Mouse (Mus musculus): Measurements from ENCODE around the gene Mpzl3. TPM values are rescaled to one million over a fixed set of nuclear protein-coding genes. Genes with fewer than 3 reads are reported as not detected.
"Not testable (repeated sequence)": the region's sequence is repeated elsewhere in the genome, so short reads cannot be mapped to it uniquely, and the experiment has no call there.

Gene Mpzl3
- polyA plus RNA-seq, 1 experiment from 2014 or later, result 0.29 TPM

GRCm38 (mm10) chr9:45034526-45034925 lies 20.5 kb upstream of the Mpzl3 start:
- Histone ChIP-seq H3K4me3 (ENCODE audit: inconsistent target) (no peak overlapping the region), H3K27ac (no peak overlapping the region), H3K79me2 (ENCODE audit: inconsistent target) (no peaks in the 10 kb centered on the region), H3K36me3 (ENCODE audit: inconsistent target) (no peaks in the 10 kb centered on the region)
- 91% methylated on average over 3 of the region's 3 CpGs for WGBS (ENCODE audit: missing documents)

GRCm38 (mm10) chr9:45037803-45038202 lies 17.2 kb upstream of the Mpzl3 start:
- H3K36me3 ChIP-seq (ENCODE audit: inconsistent target); H3K27ac ChIP-seq; H3K4me3 ChIP-seq (ENCODE audit: inconsistent target); H3K79me2 ChIP-seq (ENCODE audit: inconsistent target): not testable (repeated sequence)
- 63% methylated on average over 1 of the region's 1 CpGs for WGBS (ENCODE audit: missing documents)

- no peak within 1 kb of the TSS for H3K4me3 ChIP-seq (ENCODE audit: inconsistent target)
- no peaks in the 10 kb centered on the region for H3K36me3 ChIP-seq (ENCODE audit: inconsistent target)
- WGBS (ENCODE audit: missing documents), result 70% methylated on average over 5 of the region's 5 CpGs
- H3K79me2 ChIP-seq (ENCODE audit: inconsistent target), result no peaks in the 10 kb centered on the region
- no peak within 1 kb of the TSS for H3K27ac ChIP-seq
These were observed 15.5 kb upstream of the Mpzl3 start, which contains the start of gene Mpzl2 for GRCm38 (mm10) chr9:45039499-45039898. TSS of gene Mpzl2 (plus strand) at chr9:45039799.

- WGBS (ENCODE audit: missing documents), result 21% methylated on average over 14 of the region's 14 CpGs
- Histone ChIP-seq H3K79me2 (ENCODE audit: inconsistent target) (no peaks in the 10 kb centered on the region), H3K4me3 (ENCODE audit: inconsistent target) (no peak overlapping the region), H3K27ac (no peak overlapping the region), H3K36me3 (ENCODE audit: inconsistent target) (no peaks in the 10 kb centered on the region)
These were observed 14.7 kb upstream of the Mpzl3 start for GRCm38 (mm10) chr9:45040066-45040845.

GRCm38 (mm10) chr9:45041131-45041838 lies 13.7 kb upstream of the Mpzl3 start:
- no peaks in the 10 kb centered on the region for H3K79me2 ChIP-seq (ENCODE audit: inconsistent target)
- 6% methylated on average over 9 of the region's 17 CpGs for WGBS (ENCODE audit: missing documents)
- H3K4me3 ChIP-seq (ENCODE audit: inconsistent target), result no peak overlapping the region
- no peak overlapping the region for H3K27ac ChIP-seq
- no peaks in the 10 kb centered on the region for H3K36me3 ChIP-seq (ENCODE audit: inconsistent target)

GRCm38 (mm10) chr9:45042056-45042720 lies 12.8 kb upstream of the Mpzl3 start:
- no peaks in the 10 kb centered on the region for H3K36me3 ChIP-seq (ENCODE audit: inconsistent target)
- no peak overlapping the region for H3K27ac ChIP-seq
- 6% methylated on average over 20 of the region's 20 CpGs for WGBS (ENCODE audit: missing documents)
- H3K4me3 ChIP-seq (ENCODE audit: inconsistent target), result no peak overlapping the region
- H3K79me2 ChIP-seq (ENCODE audit: inconsistent target), result no peaks in the 10 kb centered on the region

GRCm38 (mm10) chr9:45042947-45043346 lies 12.0 kb upstream of the Mpzl3 start:
- Histone ChIP-seq H3K79me2 (ENCODE audit: inconsistent target) (no peaks in the 10 kb centered on the region), H3K4me3 (ENCODE audit: inconsistent target) (no peak overlapping the region), H3K36me3 (ENCODE audit: inconsistent target) (no peaks in the 10 kb centered on the region), H3K27ac (no peak overlapping the region)
- WGBS (ENCODE audit: missing documents), result 5% methylated on average over 10 of the region's 10 CpGs

- no peak overlapping the region for H3K4me3 ChIP-seq (ENCODE audit: inconsistent target)
These were observed 8.0 kb upstream of the Mpzl3 start for GRCm38 (mm10) chr9:45046973-45047372.

GRCm38 (mm10) chr9:45048511-45048910 lies 6.5 kb upstream of the Mpzl3 start:
- no peak overlapping the region for H3K4me3 ChIP-seq (ENCODE audit: inconsistent target)
- H3K36me3 ChIP-seq (ENCODE audit: inconsistent target), result no peaks in the 10 kb centered on the region
- WGBS (ENCODE audit: missing documents), result 16% methylated on average over 4 of the region's 4 CpGs
- H3K27ac ChIP-seq, result no peak overlapping the region
- H3K79me2 ChIP-seq (ENCODE audit: inconsistent target), result no peaks in the 10 kb centered on the region

More at GRCm38 (mm10) chr9:45046973-45047372, 8.0 kb upstream of the Mpzl3 start:
- H3K36me3 ChIP-seq (ENCODE audit: inconsistent target), result no peaks in the 10 kb centered on the region
- no peak overlapping the region for H3K27ac ChIP-seq
- H3K79me2 ChIP-seq (ENCODE audit: inconsistent target), result no peaks in the 10 kb centered on the region
- 89% methylated on average over 16 of the region's 16 CpGs for WGBS (ENCODE audit: missing documents)

- 6% methylated on average over 1 of the region's 1 CpGs for WGBS (ENCODE audit: missing documents)
- Histone ChIP-seq H3K79me2 (ENCODE audit: inconsistent target) (no peaks in the 10 kb centered on the region), H3K4me3 (ENCODE audit: inconsistent target) (no peak overlapping the region), H3K27ac (no peak overlapping the region), H3K36me3 (ENCODE audit: inconsistent target) (no peaks in the 10 kb centered on the region)
These were observed 5.3 kb upstream of the Mpzl3 start for GRCm38 (mm10) chr9:45049731-45050130.

- no peaks in the 10 kb centered on the region for H3K36me3 ChIP-seq (ENCODE audit: inconsistent target)
- no peak overlapping the region for H3K27ac ChIP-seq
- H3K79me2 ChIP-seq (ENCODE audit: inconsistent target), result no peaks in the 10 kb centered on the region
- WGBS (ENCODE audit: missing documents), result 63% methylated on average over 2 of the region's 2 CpGs
- no peak overlapping the region for H3K4me3 ChIP-seq (ENCODE audit: inconsistent target)
These were observed 4.7 kb upstream of the Mpzl3 start for GRCm38 (mm10) chr9:45050301-45050700.

- 62% methylated on average over 5 of the region's 5 CpGs for WGBS (ENCODE audit: missing documents)
- H3K79me2 ChIP-seq (ENCODE audit: inconsistent target), result no peaks in the 10 kb centered on the region
- H3K27ac ChIP-seq, result no peak overlapping the region
- no peaks in the 10 kb centered on the region for H3K36me3 ChIP-seq (ENCODE audit: inconsistent target)
- no peak overlapping the region for H3K4me3 ChIP-seq (ENCODE audit: inconsistent target)
These were observed 3.4 kb downstream of the Mpzl3 start for GRCm38 (mm10) chr9:45058304-45058940.

GRCm38 (mm10) chr9:45060151-45060550 lies 5.2 kb downstream of the Mpzl3 start:
- Histone ChIP-seq H3K4me3 (ENCODE audit: inconsistent target) (no peak overlapping the region), H3K36me3 (ENCODE audit: inconsistent target) (no peaks in the 10 kb centered on the region), H3K79me2 (ENCODE audit: inconsistent target) (no peaks in the 10 kb centered on the region), H3K27ac (no peak overlapping the region)
- WGBS (ENCODE audit: missing documents), result 88% methylated on average over 7 of the region's 7 CpGs

GRCm38 (mm10) chr9:45062677-45063076 lies 7.7 kb downstream of the Mpzl3 start:
- Histone ChIP-seq H3K4me3 (ENCODE audit: inconsistent target) (no peak overlapping the region), H3K79me2 (ENCODE audit: inconsistent target) (no peaks in the 10 kb centered on the region), H3K27ac (no peak overlapping the region), H3K36me3 (ENCODE audit: inconsistent target) (no peaks in the 10 kb centered on the region)
- WGBS (ENCODE audit: missing documents), result 30% methylated on average over 3 of the region's 3 CpGs
